Mouse (Mus musculus): ENCODE results near the gene Ocrl.

Ocrl gene

DNA sequence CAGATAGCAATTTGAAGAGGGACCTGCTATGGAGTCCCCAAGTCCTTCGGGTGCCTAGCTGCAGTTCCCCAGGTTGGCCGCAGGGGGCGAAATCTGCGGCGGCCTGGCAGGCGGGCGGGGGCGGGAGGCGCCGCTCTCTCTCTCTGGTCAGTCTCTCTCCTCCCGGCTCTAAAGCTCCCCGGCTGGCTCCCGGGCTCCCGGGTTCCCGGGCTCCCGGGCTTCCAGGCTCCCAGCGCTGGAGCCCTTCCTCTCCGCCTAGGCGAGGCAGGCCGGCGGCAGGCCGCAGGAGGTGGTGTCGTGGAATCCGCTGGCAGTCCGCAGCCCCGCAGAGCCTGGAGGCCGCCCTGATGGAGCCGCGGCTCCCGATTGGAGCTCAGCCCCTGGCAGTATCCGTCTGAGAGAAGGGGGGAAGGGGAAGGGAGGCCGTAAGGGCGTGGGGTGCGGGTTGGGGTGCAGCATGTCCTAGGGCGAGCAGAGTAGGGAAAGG lies at the start of gene Ocrl:
Gene Ocrl (plus strand): TSS at position 82 of the 487 bp plus-strand sequence.
- DNase-seq (ENCODE audit: low spot score in 2 of 2), result peak; percentile 60 to 85

DNA sequence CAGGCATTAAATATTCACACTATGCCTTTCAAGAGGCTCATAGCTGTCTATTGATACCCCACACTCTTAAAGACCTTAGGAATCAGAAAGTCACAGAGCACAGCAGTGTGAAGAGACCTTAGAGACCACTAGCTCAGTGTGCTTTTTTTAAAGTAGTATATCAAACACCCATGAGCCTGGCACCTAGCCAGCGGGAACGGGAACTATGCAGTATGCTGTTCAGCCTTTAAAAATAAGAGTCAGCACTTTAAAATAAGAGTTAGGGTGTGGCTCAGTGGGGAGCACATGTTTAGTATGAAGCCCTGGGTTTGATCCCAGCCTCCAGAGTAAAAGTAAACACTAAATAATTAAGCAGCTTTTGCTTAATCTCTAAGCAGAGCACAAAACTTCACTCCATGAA lies 32.1 kb upstream of the Ocrl start:
- DNase-seq (ENCODE audit: low spot score in 2 of 2), result peak in 1 of 2 experiments; percentile 15

DNA sequence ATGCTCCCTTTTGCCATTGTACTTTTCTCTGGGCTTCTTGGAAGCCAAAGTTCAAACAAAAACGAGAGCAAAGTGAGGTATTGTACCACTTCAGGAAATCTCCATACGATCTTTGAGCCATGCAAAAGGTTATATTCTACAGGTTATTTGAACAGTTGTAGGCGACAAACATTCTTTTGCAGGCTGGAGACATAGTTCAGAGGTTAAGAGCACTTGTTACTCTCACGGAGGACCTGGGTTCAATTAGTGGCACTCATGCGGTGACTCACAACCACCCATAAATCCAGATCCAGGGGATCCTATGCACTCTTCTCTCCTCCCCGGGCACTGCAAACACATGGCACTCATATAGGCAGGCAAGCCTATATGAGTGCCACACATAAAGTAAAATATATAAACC lies 29.4 kb upstream of the Ocrl start:
- DNase-seq (ENCODE audit: low spot score in 2 of 2), result no peak

DNA sequence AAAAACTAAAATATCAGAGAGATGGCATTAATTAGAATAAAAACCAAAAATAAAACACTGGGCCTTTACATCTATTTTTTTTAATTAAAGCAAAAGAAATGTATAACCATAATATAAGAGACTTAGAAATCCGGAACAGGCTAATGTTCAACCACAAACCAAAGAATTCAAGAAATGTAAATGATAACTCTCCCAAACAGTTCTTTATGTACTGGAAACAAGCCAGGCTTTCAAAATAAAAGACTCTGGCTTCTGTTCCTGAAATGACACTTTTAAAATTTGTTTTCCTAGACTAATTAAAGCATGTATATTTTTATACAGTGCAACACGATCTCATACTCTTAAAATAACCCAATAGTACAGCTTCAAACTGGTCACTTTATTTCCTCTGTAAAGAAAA lies 24.8 kb upstream of the Ocrl start:
- DNase-seq (ENCODE audit: low spot score in 2 of 2), result no peak

DNA sequence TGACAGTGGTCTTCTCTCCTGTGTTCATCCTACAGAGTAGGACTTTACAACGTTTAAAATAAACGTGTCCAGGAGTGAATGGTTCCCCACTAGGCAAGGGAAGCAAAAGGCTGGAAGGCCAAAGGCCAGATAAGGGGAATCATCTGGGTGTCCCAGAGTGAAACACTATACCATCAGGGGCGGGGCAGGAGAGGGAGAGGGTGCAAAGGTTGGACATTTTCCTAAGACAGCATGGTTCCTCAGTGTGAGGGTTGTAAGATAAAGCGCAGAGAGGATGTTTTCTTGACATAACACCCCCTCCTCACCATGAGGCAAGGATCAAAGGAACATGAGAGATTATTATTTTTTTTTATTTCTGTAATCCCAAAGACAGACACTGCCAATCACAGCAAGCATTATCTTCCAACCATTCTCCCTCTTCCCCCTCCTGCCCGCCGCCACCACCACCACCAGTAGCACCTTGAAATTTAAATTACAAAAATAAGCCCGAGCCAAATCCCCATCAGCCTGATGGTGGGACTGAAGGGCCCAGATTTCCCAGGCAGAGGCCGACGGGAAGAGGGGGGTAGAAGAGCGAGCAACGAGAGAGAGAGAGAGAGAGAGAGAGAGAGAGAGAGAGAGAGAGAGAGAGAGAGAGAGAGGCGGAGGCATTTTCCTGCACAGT lies 20.8 kb upstream of the Ocrl start:
- DNase-seq (ENCODE audit: low spot score in 2 of 2), result no peak

DNA sequence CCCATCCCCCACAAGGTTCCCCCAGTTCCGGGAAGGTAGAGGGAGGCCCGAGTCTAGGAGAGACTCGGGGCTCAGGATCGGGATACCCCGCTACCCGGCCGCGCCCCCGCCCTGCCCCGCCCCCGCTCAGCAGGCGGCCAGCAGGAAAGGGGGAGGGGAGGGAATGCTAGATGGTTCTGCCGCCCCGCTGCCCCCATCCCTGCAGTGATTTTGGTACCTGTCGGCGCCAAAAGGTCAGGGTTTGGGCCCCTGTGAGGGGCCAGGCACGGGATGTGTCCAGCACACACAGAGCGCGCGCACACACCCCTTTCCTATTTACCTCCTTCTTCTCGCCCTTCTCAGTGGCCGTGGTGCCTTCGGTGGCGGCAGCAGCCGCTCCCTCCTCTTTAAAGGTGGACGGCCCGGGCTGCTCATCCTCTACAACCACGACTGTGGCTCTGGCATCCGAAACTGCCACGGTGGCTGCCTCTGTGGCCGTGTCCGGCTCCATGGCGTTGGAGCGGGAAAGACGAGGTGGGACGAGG lies 20.2 kb upstream of the Ocrl start:
- DNase-seq (ENCODE audit: low spot score in 2 of 2), result no peak

DNA sequence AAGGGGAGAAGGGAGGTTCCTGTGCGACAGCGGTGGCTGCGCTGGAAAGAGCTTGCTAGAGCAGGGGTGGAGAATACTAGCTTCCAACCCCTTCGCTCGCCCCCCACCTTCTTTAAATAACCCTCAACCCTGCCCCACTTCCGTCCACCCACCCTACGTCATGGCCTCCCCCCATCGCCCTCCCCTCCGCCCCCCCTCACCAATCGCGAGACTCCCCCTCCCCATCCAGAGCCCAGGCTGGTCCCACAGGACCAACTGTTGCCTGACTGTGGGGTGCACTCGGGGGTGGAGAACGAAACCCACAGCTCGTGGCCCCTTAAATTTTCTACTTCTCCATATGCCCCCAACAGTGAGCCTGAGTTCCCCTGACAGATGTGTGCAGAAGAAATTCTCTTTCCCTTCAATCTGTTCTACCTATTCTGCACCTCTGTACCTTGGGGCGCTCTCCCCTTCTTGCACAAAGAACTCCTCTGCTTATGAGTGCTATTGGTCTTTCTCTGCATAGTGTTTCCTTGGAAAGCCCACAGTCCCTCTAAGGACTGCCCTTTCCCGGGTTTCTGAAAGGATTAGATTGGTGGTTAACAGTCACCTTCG lies 19.7 kb upstream of the Ocrl start, which contains the start of gene Smarca1:
Gene Smarca1 (minus strand): TSS at position 544 of the 594 bp plus-strand sequence.
- no peak for DNase-seq (ENCODE audit: low spot score in 2 of 2)

DNA sequence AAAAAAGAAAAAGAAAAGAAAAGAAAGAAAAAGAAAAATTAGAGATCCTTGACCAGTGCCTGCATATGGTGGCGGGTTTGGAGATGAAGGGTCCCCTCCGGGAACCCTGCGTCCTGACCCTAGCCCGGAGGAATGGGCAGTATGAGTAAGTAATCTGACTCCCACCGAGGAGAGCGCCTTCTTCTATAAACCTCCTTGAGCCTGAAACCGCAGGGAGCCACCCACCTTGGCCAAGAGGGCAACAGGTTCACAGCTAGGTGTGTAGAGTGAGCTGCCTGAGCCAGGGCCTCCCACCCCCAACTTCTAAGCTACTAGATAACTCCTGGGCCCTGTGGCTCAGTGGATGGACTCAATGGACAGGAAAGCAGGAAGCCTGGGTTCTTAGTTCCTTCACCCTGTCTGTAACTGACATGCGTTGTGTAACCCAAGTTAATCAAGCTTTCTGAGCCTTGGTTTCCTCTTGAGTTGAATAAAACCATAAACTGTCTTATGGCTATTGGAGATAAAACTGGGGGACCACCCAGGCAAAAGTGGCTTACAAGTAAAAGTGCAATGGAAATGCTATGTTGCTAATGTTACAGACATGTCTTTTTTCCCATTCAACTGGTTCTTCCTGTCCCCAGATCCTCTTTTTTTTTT lies 836 bp downstream of the Ocrl start:
- DNase-seq (ENCODE audit: low spot score in 2 of 2), result peak in 1 of 2 experiments; percentile 61

DNA sequence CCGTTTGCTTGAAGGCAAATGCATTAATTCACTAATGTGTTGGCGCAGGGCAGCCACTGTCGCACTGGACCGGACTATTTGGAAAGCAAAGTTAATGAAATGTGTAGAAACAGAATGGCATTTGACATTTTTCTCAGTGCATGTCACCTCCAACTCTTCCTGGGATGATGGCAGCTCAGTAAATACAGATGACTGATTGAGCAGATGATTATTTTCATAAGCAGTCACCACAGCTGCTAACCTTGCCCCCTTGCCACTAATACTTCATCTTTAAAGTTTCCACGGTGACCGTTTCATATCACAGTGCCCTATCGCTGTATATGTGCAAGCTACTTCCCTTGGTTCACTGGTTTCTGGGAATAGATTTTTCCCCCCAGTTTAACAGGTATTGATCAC lies 1.4 kb downstream of the Ocrl start:
- no peak for DNase-seq (ENCODE audit: low spot score in 2 of 2)

DNA sequence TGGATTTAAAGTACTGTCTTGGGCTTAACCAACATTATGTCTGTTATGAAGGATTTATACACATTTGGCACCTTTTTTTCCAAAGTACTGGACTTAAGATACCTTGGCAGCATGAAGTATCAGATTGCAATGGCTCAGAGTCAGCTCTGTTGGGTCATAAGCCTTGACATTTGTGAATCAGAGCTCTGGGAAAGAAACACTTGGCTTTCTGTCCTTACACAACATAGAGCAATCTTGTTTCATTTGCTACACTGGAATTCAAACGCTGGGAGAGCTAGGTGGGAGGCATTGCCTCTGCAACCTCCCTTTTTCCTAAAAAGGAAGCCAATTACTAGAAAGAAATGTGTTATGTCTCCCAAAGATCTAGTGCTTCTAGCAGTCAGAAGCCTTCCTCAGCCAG lies 4.6 kb downstream of the Ocrl start:
- DNase-seq (ENCODE audit: low spot score in 2 of 2), result no peak

DNA sequence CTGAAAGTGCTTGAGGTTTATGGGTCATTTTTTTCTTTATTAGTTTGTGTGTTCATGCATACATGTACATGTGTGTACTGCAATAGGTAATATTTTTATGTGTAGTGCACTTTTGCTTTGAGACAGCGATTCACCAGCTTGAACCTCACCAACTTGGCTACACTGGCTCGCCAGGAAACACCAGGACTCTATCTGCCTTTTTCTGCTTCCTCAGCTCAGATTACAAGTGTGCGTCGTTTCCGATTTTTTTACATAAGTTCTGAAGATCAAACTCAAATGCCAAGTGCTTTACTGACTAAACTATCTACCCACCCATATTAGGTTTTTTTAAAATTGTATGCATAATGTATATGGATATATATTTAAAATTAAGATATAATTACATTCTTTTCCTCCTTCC lies 8.4 kb downstream of the Ocrl start:
- no peak for DNase-seq (ENCODE audit: low spot score in 2 of 2)

DNA sequence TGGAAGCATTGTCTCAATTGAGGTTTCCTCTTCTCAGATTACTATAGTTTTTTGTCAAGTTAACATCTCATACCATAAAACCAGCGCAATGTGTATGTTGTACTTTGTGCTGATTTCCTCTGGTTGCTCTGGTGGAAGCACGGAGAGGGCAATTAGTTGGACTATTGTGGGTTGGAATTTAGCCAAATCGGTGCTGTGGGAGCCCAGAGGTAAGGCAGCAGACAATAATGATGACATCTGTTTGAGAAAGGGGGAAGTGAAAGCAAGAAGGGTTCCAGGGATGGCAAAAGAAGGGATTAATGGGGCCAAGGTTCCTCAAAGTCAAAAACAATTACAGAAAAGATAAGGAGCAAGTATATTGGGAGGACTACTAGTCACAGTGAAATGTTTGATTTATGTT lies 15.8 kb downstream of the Ocrl start:
- DNase-seq (ENCODE audit: low spot score in 2 of 2), result no peak

DNA sequence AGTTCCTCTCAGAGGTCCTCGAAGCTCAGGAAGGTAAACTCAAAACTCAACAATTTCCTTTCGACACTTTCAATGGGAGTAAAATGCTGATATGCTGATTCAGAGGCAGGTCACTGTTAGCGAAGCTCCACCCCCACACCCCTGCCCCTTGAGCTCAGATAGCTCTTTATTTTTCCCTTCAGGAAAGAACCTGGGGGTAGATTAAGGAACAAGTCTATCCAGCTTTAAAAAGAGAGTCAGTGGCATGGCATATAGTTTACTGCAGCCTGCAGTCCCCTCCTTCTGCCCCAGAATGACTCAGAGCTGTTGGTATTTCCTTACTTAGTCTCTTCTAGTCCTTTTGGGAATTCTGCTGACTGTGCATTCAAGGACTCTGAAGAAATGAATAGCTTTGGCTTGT lies 18.3 kb downstream of the Ocrl start:
- DNase-seq (ENCODE audit: low spot score in 2 of 2), result no peak

DNA sequence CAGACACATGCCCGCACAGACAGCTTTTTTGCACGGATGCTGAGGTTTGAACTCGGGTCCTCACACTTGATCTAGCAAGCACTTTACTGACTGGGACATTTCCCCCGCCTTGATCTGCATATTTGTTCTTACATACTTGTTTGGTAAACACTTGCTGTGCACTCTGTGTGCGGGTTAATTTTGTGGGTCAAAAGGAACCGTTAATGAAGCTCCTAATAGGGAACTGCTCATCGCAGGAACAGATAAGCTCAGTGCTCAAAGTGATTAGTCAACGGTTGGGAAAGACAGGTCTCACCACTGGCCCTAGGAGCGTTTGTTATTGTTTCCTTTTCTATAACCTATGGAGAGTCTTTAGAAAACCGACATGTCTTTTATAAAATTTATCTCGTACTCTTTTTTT lies 22.2 kb downstream of the Ocrl start:
- no peak for DNase-seq (ENCODE audit: low spot score in 2 of 2)

DNA sequence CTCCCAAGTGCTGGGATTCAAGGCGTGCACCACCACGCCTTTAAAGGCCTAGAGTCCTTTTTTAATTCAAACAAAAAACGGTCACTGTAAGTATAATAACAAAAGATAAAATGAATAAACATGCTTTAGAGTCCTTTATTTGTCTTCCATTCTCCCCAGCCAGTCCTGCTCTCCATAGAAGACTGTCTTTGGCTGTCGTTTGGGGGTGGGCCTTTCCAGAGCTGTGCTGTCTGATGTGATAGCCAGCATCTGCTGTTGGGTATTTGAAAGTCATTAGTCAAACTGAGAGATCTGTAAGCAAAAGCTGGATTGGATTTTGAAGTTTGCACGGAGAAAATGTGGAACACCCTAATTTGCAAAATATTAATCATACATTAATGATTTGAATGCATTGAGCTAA lies 24.7 kb downstream of the Ocrl start:
- DNase-seq (ENCODE audit: low spot score in 2 of 2), result no peak

DNA sequence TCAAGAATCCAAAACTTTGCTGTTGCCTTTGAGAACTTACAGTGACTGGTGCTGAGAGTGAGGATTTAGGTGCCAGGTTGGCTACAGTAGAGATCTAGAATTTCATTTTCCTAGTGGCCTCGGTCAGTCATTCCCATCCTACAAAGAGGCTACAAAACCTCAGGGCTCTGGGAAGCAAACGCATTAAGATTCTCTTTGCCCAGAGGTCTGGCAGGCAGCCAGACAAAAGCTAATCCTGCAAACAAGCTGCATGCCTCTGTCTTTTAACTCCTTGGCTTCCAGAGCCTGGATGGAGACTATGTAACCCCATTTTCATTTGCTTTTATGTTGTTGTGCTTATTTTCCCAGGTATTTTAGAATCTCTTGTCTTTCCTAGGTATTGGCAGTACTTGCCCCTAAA lies 25.6 kb downstream of the Ocrl start:
- DNase-seq (ENCODE audit: low spot score in 2 of 2), result no peak

DNA sequence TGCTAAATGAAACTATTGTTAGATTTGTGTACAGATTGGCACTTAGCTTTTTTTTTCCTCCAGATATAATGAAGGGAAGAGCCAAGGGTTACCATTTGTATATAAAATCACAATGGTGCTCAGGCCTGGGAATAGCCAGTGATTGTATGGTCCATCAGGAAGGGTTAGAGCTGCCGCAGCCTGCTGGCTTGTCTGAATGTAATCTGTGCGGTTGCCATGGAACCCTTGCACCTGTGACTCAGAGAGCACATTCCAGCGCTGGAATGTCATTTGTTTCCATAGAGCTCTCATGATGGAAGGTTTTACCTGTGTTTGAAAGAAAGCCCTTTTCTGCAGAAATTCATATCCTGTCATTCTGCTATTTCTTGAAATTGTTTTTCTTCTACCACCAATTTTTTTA lies 37.5 kb downstream of the Ocrl start:
- no peak for DNase-seq (ENCODE audit: low spot score in 2 of 2)

DNA sequence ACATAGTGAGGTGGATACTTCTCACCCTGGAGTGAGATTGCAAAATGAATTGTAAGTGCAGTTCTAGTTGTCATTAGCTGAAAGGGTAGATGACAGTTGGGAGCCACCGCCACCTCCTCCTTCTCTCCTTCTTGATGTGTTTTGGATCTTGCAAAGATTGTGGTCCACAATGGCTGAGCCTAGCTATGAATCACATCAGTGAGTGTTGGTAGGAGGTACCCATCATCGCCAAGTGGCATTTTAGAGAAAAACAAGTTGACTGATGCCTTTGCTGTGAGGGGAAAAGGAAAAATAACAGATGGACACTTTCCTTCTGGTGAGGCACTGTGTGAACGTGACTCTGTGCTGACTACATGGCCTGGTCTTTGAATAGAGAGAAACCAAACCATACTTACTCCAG lies 50.4 kb downstream of the Ocrl start:
- DNase-seq (ENCODE audit: low spot score in 2 of 2), result no peak

DNA sequence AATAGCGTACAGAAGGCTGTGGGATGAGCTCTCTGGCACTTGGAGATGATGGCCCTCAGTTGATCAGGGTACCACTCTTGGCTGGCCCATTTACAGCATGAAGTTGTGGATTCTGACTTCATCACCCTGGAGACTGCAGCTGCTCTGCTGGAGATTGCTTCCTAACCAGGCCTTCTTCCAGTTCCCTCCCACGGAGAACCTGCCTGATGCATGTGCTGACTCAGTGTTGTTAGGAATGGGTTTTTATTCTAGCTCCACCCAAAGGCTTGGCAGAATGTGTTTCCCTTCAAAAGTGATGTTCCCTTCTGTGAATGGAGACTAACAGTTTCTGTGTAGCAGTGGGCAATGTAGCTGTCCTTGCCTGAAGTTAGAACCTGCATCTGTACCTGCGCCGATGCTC lies 58.2 kb downstream of the Ocrl start:
- no peak for DNase-seq (ENCODE audit: low spot score in 2 of 2)

DNA sequence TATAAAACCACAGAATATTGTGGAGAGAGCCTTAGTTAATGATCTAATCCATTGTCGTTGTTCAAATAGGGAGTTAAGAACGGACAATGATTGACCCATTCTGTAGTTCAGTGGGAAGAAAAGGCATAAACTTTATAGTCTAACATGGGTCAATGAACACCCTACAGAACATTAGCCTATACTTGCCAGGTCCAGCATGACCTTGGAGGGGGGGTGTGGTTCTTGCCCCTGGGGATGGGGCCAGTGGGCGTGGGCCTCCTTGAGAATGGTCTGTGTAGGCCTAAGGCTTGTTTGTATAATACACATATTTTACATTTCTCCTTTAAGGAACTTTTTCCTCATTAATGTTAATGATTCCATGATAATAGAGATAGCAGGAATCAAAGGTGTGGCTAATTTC lies 58.7 kb downstream of the Ocrl start:
- no peak for DNase-seq (ENCODE audit: low spot score in 2 of 2)

DNA sequence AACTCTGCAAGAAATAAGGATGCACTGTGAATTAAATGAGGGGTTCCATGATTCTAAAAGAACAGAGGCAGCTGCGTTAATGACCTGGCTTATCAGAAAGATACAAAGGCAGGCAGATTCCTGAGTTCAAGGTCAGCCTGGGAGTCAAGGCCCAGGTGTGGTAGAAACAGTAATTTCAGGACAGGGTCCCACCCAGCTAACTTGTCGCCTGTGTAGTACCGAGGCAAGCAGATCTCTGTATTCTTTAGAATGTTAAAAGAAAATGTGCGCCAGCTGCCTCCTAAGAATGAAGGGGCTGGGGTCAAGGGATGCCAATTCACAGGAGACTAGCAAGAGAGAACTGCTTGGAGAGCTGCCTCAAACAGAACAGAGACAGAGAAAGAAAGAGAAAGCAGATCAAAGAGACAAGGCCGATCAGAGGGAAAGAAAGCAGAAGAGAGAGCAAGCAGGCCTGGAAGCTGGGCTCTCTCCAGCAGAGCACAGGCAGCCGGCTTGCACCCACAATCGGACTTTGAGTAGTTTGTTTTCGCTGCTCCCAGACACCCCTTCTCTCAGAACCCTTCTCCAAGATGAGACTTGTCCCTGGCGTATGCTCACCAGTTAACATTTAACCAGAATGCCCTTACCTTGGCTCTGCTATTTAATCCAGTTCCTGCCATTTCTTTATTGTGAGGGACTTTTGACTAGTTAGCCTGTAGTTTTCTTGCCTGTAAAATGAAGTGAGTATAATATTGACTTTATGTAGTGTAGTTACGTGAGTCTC lies 59.4 kb downstream of the Ocrl start:
- no peak for DNase-seq (ENCODE audit: low spot score in 2 of 2)

DNA sequence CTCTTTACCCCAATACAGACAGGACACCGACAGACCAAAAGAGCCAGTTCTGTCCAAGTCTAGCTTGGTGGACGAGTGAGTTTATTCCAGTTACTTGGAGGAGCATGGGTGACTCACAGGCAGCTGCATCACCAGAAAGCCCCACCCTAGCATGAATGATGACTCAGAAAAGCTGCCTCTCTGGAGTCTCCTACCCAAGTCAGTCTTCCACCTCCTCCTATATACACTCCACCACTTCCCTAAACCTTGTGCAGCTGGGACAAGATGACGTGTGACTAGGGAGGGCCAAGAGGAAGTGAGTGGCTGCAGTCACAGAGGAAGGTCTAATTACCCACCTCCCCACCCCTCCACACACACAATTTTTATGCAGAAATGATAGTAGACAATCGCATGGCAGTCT lies 64.4 kb downstream of the Ocrl start:
- DNase-seq (ENCODE audit: low spot score in 2 of 2), result no peak
